Mouse (Mus musculus): ENCODE results near the gene Apobr. TPM values are rescaled to one million over a fixed set of nuclear protein-coding genes. Genes with fewer than 3 reads are reported as not detected.

The Apobr gene
- polyA plus RNA-seq, 1 experiment: 0.82 TPM

DNA sequence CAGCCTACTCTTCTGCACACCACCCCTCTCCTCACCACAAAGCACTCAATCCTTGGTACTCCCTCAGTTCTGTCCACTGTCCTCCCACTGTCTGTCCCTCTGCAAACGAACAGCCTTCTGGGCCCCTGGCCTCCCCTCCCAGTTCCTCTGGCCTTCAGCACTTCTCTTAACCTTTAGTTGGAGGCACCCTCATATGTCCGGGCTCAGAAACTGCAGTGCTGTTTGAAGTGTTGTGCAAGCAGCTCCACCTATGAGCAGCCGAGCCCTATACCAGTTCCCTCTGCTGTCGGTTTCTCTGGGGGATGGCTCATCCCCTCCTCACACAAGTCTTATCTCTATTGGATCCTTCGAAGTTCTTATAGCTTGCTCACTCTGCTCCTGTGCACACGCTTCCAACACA lies 11.7 kb downstream of the Apobr start:
- DNase-seq (ENCODE audit: extremely low spot score in 1 of 2, low spot score in 1 of 2): no peak

DNA sequence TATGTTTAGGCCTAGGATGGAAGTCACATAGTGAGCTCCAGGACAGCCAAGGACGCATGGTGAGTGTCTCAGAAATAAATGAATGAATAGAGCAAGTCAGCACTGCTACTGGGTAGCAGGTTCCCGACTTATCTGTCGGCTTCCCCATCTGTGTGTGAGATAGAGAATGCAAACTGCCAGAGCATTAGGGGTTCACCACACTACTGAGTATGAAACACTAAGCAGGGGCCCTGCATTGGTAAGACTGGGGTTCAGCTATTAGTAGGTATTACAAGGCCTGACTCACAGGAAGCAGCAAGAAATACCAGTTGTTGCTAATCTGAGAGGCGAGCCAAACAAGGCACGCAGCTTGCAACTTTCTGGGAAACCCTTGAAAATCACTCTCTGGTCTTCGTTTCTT lies 14.2 kb downstream of the Apobr start:
- DNase-seq (ENCODE audit: extremely low spot score in 1 of 2, low spot score in 1 of 2): no peak

DNA sequence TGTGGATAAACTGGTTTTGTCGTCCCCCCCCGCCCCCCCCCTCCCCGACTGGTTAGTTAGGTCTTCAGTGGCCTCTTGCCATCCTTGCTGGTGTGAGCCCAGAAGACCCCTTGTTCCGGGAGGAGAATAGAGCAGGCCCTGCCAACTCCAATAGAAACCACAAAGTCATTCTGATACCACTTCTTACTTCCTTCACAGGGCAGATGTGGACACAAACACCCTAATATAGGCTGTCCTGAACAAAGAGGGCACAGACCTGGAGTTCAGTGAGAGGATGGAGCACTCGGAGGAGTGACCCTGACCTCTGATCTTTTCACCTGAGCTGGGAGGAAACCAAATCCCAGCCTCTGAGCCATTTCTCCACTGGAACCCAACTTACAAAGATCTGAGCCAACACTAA lies 17.2 kb downstream of the Apobr start:
- DNase-seq (ENCODE audit: extremely low spot score in 1 of 2, low spot score in 1 of 2): no peak

DNA sequence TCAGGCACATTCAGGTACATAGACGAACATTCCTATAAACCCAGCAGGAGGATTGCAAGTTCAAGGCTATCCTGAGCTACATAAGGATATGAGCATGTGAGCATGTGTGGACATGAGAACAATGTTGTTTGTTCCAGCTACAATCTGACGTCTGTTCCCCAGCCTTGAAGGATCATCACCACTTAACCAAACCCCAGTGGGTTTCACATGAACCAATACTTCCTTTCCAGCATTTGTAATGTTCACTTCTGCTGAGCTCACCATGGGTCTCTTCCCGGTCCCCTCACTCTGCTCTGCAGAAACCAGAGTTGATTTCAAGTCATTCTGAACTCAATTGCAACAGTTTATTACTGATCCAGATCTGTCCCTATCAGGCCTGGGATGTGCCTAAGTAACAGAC lies 17.9 kb downstream of the Apobr start:
- no peak for DNase-seq (ENCODE audit: extremely low spot score in 1 of 2, low spot score in 1 of 2)

DNA sequence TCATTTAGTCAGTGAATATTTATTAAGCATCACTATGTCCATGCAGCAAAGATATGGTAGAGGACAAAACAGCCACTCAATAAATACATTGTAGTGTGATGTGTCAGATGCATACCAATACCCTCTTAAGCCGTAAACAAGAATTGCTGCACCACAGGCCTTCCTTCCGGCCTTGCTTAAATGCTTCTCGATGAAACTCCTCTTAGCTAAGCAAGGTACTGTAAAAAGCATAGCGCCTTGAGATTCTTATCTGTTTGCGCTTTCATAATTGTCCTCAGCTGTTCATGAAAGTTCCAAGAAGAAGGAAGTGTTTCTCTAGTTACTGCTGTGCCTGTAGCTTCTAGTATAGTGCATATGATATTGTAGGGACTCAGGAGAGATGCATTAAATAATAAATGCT lies 21.9 kb downstream of the Apobr start:
- no peak for DNase-seq (ENCODE audit: extremely low spot score in 1 of 2, low spot score in 1 of 2)

DNA sequence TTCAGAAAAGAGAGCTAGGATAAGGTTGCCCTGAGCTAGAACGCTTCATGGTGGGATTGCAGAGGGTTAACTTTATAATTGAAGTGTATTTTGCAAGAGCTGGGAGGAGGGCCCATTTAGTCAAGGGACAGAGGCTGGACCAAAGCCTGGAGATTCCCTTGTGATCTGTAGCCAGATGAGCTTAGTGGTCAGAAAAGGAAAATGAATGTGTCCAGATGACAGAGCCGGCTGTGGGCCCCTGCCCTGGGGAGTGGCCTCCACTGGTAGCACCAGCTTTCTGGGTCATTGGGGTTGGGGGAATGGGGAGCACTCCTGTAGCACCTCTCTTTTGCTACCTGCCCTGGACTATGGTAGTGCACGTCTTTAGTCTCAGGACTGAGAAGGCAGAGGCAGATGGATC lies 22.3 kb downstream of the Apobr start:
- no peak for DNase-seq (ENCODE audit: extremely low spot score in 1 of 2, low spot score in 1 of 2)

DNA sequence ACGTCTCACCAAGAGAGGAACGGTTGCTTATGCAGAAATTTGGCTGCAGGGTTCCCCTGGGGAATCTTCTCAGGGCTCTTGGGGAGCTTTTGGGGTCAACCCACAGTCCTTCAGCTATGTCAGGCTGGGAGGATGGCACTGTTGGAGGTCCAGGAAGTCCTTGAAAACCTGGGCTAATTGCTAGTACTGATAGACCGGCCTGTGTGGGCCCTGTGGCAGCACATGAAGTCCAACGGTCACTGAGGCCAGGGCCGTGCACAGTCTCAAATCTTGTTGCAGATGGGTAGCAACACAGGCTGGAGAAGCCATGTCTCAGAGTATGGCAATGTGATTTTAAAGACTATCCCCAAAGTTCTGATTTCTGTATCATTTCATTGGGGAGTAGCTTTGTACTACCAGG lies 23.1 kb downstream of the Apobr start:
- DNase-seq (ENCODE audit: extremely low spot score in 1 of 2, low spot score in 1 of 2): no peak

DNA sequence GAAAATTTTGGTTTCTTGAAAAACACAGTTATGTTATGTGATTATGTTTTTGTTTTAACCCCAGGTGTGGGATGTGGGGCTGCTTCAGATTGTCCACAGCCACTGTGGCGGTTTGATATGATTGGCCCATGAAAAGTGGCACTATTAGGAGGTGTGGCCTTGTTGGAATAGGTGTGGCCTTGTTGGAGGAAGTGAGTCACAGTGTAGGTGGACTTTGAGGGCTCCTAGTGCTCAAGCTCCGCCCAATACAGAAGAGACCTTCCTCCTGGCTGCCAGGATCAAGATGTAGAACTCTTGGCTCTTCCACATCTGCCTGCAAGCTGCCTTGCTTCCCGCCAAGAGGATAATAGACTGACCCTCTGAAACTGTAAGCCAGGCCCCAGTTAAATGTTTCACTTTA lies 28.0 kb downstream of the Apobr start:
- DNase-seq (ENCODE audit: extremely low spot score in 1 of 2, low spot score in 1 of 2): no peak

DNA sequence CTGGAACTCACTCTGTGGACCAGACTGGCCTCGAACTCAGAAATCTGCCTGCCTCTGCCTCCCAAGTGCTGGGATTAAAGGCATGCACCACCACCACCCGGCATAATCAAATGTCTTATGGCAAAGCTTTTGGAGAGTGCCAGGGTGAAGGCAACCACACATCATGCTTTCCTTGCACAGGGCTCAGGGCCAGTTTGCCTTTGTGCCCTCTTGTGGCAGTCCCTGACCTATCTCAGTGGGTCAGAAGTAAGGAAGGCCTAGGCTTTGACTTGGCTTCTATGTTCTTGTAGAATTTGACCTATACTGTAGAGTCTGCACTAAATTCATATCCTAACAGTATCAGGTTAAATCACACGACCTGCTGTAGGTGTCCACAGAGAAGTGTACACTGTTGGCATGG lies 32.0 kb downstream of the Apobr start:
- DNase-seq (ENCODE audit: extremely low spot score in 1 of 2, low spot score in 1 of 2): no peak

DNA sequence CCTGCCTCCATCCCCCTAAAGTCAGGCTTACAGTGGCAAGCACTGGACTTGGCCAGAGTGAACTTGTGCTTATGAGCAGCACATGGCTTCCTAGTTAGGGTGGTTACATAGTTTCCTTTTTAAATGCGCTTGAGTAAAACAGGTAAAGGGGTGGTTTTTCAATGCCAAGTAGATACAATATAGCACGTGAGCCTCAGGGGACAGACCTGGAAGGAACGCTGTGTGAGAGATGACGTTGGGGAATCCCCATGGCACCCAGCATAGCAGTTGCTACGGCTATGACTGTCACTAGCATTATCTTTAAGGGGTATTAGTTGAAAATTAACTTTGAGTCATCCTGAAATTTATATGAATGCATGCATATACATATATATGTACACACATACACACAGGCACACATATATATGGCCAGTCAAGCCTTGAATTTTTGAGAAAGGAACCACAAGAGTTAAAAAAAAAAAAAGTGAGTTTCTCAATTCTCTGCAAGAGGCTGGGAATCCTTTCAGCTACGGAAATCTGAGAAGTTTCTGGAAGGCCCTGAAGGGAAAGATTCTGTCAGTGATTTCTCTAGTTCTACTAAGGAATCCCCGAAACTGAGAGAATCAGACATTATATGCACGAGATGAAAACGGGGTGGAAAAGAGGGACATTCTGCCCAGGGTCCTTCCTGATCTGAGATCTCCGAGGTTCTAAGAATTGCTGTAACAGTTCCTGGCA lies 35.0 kb downstream of the Apobr start:
- DNase-seq (ENCODE audit: extremely low spot score in 1 of 2, low spot score in 1 of 2): no peak

DNA sequence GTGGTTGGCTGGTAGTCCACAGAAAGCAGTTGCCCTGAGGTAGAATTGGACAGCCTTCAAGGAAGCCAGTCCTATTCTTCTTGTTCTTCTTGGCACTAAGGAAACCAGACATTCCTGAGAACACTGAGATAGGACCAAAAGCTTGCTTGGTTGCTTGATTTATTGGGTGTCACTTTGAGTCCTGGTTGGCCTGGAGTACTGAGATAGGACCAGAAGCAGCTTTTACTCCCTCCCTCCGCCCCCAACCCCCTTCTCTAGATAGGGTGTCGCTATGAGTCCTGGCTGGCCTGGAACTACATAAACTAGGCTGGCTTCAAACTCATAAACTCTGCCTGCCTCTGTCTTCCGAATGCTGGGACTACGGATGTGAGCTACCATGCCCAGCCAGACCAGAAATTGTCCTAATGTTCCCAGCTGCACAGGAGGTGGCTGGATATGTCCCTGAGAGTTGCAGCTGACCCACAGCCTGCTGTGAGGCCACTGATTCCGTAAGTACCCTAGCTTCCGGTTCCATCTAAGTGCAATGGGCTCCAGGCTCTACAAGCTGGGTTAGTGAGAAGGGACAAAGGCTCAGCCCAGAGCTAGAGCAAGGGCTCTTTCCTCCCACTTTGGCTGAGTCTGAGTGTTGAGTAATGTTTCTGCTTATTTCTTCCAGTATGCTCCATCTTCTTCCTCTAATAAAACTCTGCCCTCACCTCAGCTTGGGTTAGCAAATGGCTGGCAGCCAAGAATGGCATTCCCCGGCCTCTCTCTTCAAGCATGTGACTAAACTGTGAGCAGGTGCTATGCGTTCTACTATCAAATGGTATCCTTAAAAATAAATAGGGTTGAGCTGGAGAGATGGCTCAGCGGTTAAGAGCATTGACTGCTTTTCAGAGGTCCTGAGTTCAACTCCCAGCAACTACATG lies 37.0 kb downstream of the Apobr start:
- no peak for DNase-seq (ENCODE audit: extremely low spot score in 1 of 2, low spot score in 1 of 2)

DNA sequence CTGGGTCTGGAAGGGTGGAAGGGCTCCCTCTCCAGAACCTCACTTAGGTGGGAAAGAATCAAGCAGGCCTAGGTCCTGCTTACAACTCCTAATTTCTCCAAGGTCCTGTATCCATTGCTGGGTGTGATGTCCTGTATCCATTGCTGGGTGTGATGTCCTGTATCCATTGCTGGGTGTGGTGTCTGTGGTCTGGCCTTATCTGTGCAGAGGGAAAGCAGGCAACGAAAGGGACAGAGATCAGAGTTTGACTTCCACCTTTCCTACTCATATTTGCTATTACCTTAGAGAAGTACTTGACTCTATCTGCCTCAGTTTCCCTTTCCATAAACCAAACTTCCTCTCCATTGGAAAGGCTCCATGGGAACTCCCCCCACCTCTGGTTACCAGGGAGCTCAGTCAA lies 38.6 kb downstream of the Apobr start:
- no peak for DNase-seq (ENCODE audit: extremely low spot score in 1 of 2, low spot score in 1 of 2)

DNA sequence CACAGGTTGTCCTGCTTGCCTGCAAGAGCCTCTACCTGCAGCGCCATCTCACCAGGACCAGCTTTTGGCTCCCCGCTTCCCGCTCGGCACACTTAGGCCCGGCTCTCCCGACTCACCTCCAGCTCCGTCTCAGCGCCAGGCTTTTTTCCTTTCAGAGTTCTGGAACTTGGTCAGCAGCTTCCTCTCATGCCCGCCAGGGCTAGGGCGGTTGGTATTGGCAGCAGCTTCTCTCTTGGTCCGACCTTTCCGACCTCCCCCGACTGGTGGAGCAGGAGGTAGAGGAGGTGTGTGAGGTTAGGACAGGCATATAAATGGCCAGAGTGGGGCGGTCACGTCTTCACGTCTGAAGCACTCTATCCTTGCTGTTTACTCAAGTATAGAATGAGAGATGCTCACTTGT lies 40.0 kb downstream of the Apobr start:
- no peak for DNase-seq (ENCODE audit: extremely low spot score in 1 of 2, low spot score in 1 of 2)

DNA sequence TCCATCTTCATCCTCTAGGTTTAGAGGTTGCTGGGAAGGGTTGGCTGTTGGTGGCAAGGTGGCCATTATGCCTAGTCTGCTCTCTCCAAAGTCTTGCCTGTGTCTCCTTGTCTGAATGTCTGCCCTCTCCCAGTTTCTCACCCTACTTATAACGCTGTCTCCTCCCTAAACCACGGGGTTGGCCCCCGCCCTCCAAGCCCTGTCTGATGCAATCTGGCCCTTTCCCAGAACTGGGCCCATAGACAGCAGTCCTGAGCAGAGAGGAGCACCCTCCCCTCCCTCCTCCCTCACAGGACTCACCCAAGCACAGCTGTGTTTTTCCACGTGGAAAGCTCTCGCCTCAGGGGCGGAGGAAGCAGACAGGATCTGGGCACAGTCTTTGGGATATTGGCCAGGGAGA lies 40.6 kb downstream of the Apobr start:
- DNase-seq (ENCODE audit: extremely low spot score in 1 of 2, low spot score in 1 of 2): peak; percentile 24 to 33

DNA sequence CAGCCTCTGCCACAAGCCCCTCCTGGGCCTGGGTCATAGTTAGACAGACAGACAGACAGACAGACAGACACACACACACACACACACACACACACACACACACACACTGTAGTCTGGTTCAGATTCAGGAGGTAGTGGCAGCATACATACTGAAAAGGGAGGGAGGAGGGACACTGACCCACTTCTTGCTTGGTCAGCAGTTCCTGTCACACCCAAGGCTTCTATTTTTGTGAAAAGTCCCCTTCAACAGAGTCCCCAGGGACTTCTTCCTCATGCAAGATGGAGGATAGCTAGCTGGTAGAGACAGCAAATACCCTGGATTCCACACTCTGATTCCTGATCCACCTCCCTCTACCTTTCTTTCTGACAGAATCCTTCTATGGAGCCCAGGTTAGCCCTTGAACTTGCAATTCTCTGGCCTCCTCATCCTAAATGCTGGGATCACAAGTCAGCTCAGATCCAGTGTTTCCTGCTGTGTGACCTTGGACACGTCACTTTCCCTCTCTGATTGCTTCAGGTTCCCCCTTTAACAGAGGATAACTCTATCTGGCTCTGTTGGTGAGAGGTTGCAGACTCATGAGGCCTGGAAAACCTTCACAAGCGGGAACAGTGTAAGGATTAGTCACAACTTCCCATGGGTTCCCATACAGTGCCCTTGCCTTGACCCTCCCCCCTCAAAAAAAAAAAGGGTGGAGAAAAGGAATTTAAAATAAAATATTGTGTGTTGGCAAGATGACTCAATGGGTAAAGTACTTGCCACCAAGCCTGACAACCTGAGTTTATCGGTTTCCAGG lies 41.3 kb downstream of the Apobr start:
- no peak for DNase-seq (ENCODE audit: extremely low spot score in 1 of 2, low spot score in 1 of 2)

DNA sequence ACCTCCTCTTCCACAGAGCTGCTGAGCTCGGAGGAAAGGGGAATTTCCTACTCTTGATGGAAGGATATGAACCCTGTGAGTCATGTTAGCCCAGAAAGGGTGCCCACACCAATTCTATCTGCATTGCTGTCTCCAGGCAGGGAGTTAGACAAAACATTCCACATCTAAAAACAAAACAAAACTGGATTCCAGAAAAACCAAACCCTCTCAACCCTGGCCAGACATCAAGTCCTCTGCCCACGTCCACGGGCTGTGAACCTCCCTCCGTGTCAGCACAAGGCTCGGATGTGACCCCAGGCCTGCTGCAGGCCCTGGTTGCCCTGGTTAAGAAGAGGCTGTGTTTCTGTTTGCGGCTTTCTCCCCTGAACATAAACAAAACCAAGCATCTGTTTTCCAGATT lies 43.4 kb downstream of the Apobr start:
- DNase-seq (ENCODE audit: extremely low spot score in 1 of 2, low spot score in 1 of 2): no peak

DNA sequence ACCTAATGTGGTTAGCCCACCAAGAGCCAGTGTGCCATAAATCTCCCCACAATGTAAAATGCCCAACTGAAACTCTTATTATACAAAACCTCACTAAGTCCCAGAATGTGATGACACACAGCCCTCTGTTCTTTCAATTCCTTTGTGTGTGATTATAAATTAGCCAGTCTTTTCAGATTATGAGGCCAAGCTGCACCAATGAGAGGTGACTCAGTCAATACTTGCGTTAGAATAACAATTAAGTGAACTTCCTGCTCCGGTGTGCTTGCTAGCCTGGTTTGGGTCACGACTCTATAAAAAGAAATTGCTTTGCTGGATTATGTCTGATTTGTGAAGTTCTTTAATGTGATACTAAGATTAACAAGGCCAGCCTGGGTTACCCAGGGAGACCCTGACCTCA lies 45.2 kb downstream of the Apobr start:
- no peak for DNase-seq (ENCODE audit: extremely low spot score in 1 of 2, low spot score in 1 of 2)

DNA sequence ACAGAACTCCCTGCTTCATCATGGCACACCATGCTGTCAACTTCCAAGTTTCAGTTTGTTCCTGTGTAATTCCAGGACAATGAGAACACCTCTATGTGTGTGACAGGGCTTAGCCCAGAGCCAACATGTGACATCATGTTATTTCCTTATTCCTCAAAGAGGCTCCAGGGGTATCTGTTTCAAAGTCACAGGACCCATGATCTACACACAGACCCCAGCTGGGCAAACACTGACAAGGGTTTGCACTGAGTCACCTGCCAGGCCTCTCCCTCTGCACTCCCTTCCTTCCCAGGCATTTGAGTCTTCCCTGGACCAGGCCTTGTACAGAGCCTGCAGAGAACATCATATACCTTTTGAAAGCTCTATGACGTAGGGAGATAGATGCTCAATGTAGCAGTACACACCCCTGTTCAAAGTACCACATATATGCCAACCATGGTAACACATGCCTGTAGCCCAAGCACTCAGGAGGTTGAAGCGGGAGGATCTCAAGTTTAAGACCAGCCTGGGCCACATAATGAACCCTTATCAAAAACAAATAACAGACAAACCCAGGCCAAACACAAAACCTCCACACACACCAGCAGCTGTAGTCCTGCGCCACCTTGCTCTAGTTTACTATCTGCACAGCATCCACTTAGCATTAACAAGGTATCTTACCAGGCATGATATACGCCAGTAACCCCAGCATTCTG lies 46.2 kb downstream of the Apobr start, which contains the start of gene Nupr1:
Gene Nupr1, minus strand, starts transcription at position 38 of the 695 bp plus-strand sequence.
- DNase-seq (ENCODE audit: extremely low spot score in 1 of 2, low spot score in 1 of 2): no peak

DNA sequence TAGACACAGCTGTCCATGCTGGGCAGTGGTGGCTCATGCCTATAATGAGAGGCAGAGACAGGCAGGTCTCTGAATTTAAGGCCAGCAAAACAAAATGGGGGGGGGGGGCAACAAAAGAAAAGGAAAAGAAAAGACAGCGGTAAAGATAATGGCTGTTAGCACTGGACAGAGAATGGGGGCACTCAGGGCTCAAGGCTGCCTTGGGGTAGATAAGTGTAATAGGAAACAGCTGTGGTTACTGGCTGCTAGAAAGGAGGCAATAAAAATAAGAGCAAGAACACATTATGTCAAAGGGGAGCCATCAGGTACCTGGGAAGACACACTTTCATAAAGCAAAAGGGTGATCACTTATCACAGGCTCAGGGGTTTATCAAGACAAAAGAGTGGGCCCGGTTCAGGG lies 47.7 kb downstream of the Apobr start:
- no peak for DNase-seq (ENCODE audit: extremely low spot score in 1 of 2, low spot score in 1 of 2)

DNA sequence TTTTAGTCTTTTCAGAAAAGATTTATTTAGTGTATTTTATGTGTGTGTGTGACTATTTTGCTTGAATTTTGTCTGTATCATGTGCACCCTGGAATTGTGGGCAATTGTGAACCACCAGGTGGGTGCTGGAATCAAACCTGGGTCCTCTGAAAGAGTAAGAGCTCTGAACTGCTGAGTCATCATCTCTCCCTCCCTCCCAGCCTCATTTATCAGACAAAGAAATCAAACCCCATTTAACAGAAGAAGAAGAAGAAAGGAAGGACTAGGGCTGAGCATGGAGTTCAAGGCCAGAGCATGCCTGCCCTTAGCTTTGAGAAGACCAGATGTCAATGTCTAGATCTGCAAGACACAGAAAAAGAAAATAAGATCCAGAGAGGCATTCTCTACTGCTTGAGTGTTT lies 50.6 kb downstream of the Apobr start:
- no peak for DNase-seq (ENCODE audit: extremely low spot score in 1 of 2, low spot score in 1 of 2)
